Mouse (Mus musculus) midbrain, embryonic 11.5 days (tissue): ENCODE data around the gene Rcl1. TPM values are rescaled to one million over a fixed set of nuclear protein-coding genes. Genes with fewer than 3 reads are reported as not detected.

ENCODE experiments used
- ATAC-seq: fragments of 200-750 bp; cut with Nextera tagmentation; 2 replicates; pipeline ENCODE4 v1.8.0; 2017; ENCODE audit warnings: moderate TSS enrichment, moderate library complexity; ENCODE audit not compliant: low FRiP score
- DNase-seq: peaks from one replicate; pipeline ENCODE4 v3.0.0; 2015; ENCODE audit warnings: low spot score; ENCODE audit errors: missing footprints
- H3K27ac ChIP-seq: fragments of 300-500 bp; sonication (generic); 2 replicates; pipeline ENCODE4 v1.5.1; 2014; ENCODE audit warnings: low read depth, low read length
- H3K27me3 ChIP-seq: fragments of 300-500 bp; sonication (generic); 2 replicates; pipeline ENCODE4 v1.6.1; 2014; ENCODE audit warnings: mild to moderate bottlenecking, low read length, moderate library complexity, mixed read lengths; ENCODE audit not compliant: control insufficient read depth, insufficient read depth
- H3K36me3 ChIP-seq: fragments of 300-500 bp; sonication (generic); 2 replicates; pipeline ENCODE4 v1.6.1; 2014; ENCODE audit warnings: mild to moderate bottlenecking, low read length, moderate library complexity, mixed read lengths; ENCODE audit not compliant: control insufficient read depth, insufficient read depth
- H3K4me1 ChIP-seq: fragments of 300-500 bp; sonication (generic); 2 replicates; pipeline ENCODE4 v1.6.1; 2014; ENCODE audit warnings: low read length; ENCODE audit not compliant: control insufficient read depth, insufficient read depth
- H3K4me2 ChIP-seq: fragments of 300-500 bp; sonication (generic); 2 replicates; pipeline ENCODE4 v1.6.1; 2014; ENCODE audit warnings: mild to moderate bottlenecking, moderate library complexity
- H3K4me3 ChIP-seq: fragments of 300-500 bp; sonication (generic); 2 replicates; pipeline ENCODE4 v1.5.1; 2014; ENCODE audit warnings: low read depth, low read length
- H3K9ac ChIP-seq: fragments of 300-500 bp; sonication (generic); 2 replicates; pipeline ENCODE4 v1.6.1; 2014; ENCODE audit warnings: low read length
- H3K9me3 ChIP-seq: fragments of 300-500 bp; sonication (generic); 2 replicates; pipeline ENCODE4 v1.6.1; 2016; ENCODE audit warnings: low read length; ENCODE audit not compliant: control insufficient read depth
- WGBS: fragments of 180-500 bp; shearing (Covaris S2); extraction: QIAGEN DNeasy Blood & Tissue Kit; methylation state at CpG from one replicate; pipeline ENCODE4 v1.1.7; 2014; 5-methylcytosine and 5-hydroxymethylcytosine counted together
- polyA plus RNA-seq: library from polyadenylated mRNA; unstranded; fragments of >200 nt; fragmentation: Nextera tagmentation; extraction: Ambion mirVana; gene quantifications from 2 replicates; pipeline ENCODE4 v1.2.1, GENCODE M21; 2014

The Rcl1 gene
- 52.4 and 52.5 TPM in 2 replicates for polyA plus RNA-seq

DNA sequence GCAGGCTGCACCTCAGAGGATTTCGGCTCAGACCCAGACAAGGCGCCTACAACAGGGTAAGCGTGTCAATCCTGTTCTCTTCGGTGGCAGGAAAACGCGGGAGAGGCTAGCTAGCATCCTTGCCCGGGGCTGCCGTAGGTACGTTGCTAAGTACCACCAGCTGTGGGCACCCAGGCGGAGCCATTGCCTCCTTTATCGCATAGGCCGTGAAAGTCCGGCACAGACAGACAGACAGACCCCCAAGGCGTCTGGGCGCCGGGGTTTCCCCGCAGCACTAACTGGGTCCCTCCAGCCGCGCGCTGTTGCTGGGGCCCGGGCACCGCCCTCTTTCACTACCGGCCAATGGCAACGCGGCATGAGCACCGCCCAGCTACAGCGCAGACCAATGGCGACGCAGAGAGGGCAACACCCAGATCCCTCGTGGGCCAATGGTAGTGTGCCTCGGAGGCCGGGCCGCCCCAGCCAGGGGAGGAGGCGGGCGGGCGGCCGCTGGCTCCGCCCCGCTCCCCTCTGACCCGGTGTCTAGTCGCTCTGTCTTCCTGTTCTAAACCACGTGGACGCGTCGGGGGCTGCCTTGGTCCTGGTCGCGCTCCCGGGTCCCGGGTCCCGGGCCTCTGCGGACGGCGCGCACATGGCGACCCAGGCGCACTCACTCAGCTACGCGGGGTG is at the start of gene Rcl1:
Gene Rcl1, plus strand, starts transcription at position 502 of the 669 bp plus-strand sequence.
- H3K4me3 ChIP-seq = peak within 1 kb of the TSS; percentile 91
- H3K4me2 ChIP-seq = peak within 1 kb of the TSS; percentile 79
- H3K27ac ChIP-seq = peak within 1 kb of the TSS; percentile 15; the same call in 1 of the 2 replicates
- DNase-seq (peak; percentile 98), ATAC-seq (peak; percentile 100)
- 0% methylated on average over 57 of the region's 58 CpGs for WGBS
- peak within 1 kb of the TSS; percentile 73 for H3K9ac ChIP-seq
- H3K9me3 ChIP-seq = no peaks in the 10 kb centered on the region
- no peaks in the 10 kb centered on the region for H3K27me3 ChIP-seq
- H3K36me3 ChIP-seq = no peaks in the 10 kb centered on the region
- peaks cover 8% of the 10 kb centered on the region for H3K4me1 ChIP-seq

DNA sequence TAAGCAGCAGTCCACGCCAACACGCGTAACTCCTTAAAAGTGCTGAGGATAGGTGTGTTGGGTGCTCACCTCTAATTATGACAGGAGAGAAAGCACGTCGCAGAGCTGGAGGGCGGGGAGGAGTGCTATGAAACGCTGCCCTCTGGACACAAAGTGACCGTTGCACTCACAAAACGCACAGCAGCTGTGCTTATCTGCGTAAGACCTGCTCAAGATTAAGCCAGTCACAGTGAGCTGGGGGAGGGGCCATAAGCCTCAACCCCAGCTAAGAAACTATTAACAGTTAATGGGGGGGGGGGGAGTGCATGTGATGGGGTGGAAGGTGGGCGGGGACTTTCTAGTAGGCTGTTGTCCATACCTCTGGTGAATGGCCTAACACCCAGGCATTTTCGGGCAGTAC is 48.4 kb upstream of the Rcl1 start:
- WGBS = 92% methylated on average over 12 of the region's 12 CpGs
- no peak for ATAC-seq
- H3K27ac ChIP-seq = no peak overlapping the region

DNA sequence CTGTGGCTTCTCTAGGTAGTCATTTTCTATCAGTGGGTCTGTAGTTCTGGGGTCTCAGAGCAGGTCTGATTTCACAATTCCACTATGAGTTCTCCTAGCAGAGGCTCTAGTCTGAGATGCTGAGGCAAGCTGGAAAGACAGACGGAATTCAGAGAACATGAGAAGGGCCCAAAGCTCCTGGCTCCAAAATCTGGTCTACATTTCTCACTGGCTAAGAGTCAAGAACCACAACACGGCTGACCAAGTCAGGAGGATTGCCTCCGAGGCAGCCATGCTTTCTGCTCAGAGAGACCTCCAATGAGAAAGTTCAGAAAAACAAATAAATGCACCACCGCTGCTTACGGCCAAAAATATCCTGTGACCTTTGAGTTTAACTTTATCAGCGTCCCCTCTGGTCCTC is 46.6 kb upstream of the Rcl1 start:
- ATAC-seq = no peak
- 86% methylated on average over 6 of the region's 6 CpGs for WGBS

More for the DNA sequence above, 48.4 kb upstream of the Rcl1 start:
- DNase-seq = no peak
- no peaks in the 10 kb centered on the region for H3K36me3 ChIP-seq
- no peaks in the 10 kb centered on the region for H3K4me1 ChIP-seq
- H3K9ac ChIP-seq = no peak overlapping the region
- no peak overlapping the region for H3K4me2 ChIP-seq
- H3K9me3 ChIP-seq = no peaks in the 10 kb centered on the region
- no peaks in the 10 kb centered on the region for H3K27me3 ChIP-seq
- no peak overlapping the region for H3K4me3 ChIP-seq

DNA sequence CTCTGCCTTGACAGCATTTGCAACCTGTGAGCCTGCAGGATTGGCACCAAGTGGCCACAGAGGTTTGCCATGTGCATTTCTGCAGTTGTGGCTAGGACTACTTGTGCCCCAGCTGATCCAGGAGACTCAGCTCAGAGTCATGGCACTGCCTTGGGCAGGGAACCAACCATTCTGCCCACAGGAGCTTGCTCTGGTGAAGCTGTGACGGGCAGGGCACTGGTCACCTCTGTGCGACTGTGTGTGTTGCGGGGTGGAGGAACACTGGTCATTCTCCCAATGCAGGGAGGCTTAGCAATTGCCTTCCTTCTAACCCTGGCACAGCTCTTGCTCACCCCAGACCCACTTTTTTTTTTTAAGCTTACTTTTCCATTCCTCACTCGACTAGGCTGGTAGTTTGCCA is 45.7 kb upstream of the Rcl1 start:
- peaks cover 4% of the 10 kb centered on the region; the same call in 1 of the 2 replicates for H3K4me1 ChIP-seq
- DNase-seq = no peak
- 84% methylated on average over 4 of the region's 4 CpGs for WGBS
- ATAC-seq = no peak
- H3K4me3 ChIP-seq = no peak overlapping the region
- H3K27ac ChIP-seq = no peak overlapping the region
- no peak overlapping the region for H3K9ac ChIP-seq
- no peak overlapping the region for H3K4me2 ChIP-seq
- no peaks in the 10 kb centered on the region for H3K36me3 ChIP-seq
- H3K9me3 ChIP-seq = no peaks in the 10 kb centered on the region
- no peaks in the 10 kb centered on the region for H3K27me3 ChIP-seq

More for the DNA sequence above, 46.6 kb upstream of the Rcl1 start:
- Histone ChIP-seq H3K36me3 (no peaks in the 10 kb centered on the region), H3K9me3 (no peaks in the 10 kb centered on the region), H3K27me3 (no peaks in the 10 kb centered on the region), H3K9ac (no peak overlapping the region), H3K27ac (no peak overlapping the region), H3K4me1 (no peaks in the 10 kb centered on the region), H3K4me2 (no peak overlapping the region), H3K4me3 (no peak overlapping the region)
- DNase-seq = no peak

DNA sequence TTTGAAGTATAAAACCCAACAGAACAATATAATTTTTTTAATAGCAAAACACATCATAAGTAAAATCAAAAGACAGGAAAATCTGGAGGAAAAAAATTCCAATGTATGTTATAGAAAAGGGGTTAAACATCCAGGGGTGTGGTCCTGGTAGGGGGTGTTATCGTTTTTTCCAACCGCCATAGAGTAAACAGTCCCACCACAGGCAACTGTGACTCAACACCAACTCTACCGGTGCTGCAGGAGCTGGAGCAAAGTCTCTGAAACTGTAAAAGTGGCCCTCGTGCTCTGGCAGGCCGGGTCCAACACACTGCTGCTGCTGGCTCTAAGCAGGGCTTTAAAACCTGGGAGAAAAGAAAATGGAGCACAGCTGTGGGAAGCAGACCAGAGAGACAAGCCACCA is 42.4 kb upstream of the Rcl1 start:
- WGBS = 88% methylated on average over 5 of the region's 5 CpGs
- Histone ChIP-seq H3K4me2 (no peak overlapping the region), H3K27ac (no peak overlapping the region), H3K27me3 (no peaks in the 10 kb centered on the region; the same call in 1 of the 2 replicates), H3K4me1 (peaks cover 4% of the 10 kb centered on the region; the same call in 1 of the 2 replicates), H3K9ac (no peak overlapping the region), H3K9me3 (no peaks in the 10 kb centered on the region), H3K36me3 (no peaks in the 10 kb centered on the region), H3K4me3 (no peak overlapping the region)
- ATAC-seq (no peak), DNase-seq (peak; percentile 65)

DNA sequence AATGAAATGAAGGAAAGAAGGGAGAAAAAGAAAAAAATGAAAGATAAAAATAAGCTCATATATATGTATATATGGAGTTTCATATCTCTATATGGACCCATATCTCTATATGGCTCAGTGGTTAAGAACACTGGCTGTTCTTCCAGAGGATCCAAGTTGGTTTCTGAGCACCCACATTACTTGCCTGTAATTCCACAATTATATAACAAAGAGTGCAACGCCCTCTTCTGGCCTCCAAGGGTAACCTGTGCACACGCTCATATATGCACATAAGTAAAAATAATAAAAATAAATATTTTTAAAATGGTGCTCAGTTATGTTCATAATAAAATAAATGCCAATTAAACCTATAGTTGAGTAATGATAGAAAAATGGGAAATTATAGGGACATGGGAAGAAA is 41.5 kb upstream of the Rcl1 start:
- no peaks in the 10 kb centered on the region; the same call in 1 of the 2 replicates for H3K27me3 ChIP-seq
- no peak overlapping the region for H3K4me3 ChIP-seq
- no peak overlapping the region for H3K9ac ChIP-seq
- H3K36me3 ChIP-seq = no peaks in the 10 kb centered on the region
- DNase-seq = peak; percentile 72
- peaks cover 4% of the 10 kb centered on the region; the same call in 1 of the 2 replicates for H3K4me1 ChIP-seq
- ATAC-seq = no peak
- 80% methylated on average over 2 of the region's 2 CpGs for WGBS
- no peak overlapping the region for H3K4me2 ChIP-seq
- no peak overlapping the region for H3K27ac ChIP-seq
- no peaks in the 10 kb centered on the region for H3K9me3 ChIP-seq

GRCm38 (mm10) chr19:29060299-29060698 is 40.9 kb upstream of the Rcl1 start:
- peaks cover 4% of the 10 kb centered on the region; the same call in 1 of the 2 replicates for H3K4me1 ChIP-seq
- no peaks in the 10 kb centered on the region for H3K9me3 ChIP-seq
- ATAC-seq (no peak), DNase-seq (peak; percentile 81)
- no peak overlapping the region for H3K4me3 ChIP-seq
- H3K4me2 ChIP-seq = no peak overlapping the region
- H3K36me3 ChIP-seq = no peaks in the 10 kb centered on the region
- 12% methylated on average over 6 of the region's 6 CpGs for WGBS
- no peaks in the 10 kb centered on the region; the same call in 1 of the 2 replicates for H3K27me3 ChIP-seq
- H3K9ac ChIP-seq = no peak overlapping the region
- no peak overlapping the region; the same call in 1 of the 2 replicates for H3K27ac ChIP-seq

DNA sequence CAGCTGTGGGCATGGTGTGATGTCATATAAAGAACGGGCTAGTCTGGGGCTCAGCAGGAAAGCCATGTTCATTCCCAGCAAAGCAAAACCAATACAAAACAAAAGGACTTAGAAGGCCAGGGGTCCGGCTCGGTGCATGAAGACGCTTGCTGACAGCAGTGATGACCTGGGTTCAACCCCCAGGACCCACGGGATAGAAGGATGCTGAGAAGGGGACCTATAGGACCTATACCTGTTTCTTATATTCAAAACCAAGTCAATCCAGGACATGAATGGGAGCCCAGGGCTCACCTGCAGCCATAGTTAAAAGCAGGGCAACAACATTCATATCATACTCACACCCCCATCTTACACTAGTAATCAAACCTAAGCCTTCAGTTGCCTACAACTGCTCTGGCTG is 38.2 kb upstream of the Rcl1 start:
- Histone ChIP-seq H3K27ac (no peak overlapping the region), H3K9me3 (no peaks in the 10 kb centered on the region), H3K4me2 (no peak overlapping the region), H3K27me3 (no peaks in the 10 kb centered on the region; the same call in 1 of the 2 replicates), H3K9ac (no peak overlapping the region), H3K36me3 (no peaks in the 10 kb centered on the region), H3K4me1 (peaks cover 7% of the 10 kb centered on the region; the same call in 1 of the 2 replicates), H3K4me3 (no peak overlapping the region)
- ATAC-seq (no peak), DNase-seq (peak; percentile 54)
- WGBS = 75% methylated on average over 5 of the region's 5 CpGs

DNA sequence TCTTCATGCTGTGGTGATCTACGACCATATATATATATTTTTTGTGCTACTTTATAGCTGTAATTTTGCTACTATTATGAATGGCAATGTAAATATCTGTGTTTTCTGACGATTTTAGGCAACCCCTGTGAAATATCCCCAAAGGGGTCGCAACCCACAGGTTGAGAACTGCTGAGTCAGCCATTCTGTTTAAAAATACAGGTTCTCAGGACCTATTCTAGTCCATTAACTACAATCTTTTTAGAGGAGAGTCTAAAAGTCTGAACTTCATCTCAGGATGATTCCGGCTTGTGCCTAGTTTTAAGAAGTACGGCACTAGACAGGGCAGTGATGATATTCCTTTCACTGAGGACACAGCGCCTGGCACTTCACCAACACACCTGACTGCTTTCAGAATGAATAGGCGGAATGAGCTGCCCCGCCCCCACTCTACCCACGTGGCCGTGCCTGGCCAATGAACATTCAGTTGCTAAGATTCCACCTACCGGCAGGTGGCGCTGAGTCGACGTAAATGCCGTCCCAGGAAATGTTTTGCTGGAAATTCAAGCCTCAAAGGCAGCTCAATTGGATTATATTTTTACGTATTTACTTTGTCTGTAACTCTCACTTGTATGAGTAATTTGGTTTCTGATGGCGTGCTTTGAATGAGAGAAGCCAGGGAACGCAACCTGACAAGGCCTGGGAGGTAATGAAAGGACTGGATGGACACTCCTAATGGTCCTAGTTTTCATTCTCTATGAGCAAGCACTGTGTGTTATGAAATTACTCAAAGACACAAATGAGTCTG is 37.4 kb upstream of the Rcl1 start:
- Histone ChIP-seq H3K27ac (no peak overlapping the region), H3K36me3 (no peaks in the 10 kb centered on the region), H3K9ac (no peak overlapping the region), H3K4me2 (peak overlapping the region; percentile 24; the same call in 1 of the 2 replicates), H3K4me3 (no peak overlapping the region), H3K4me1 (peaks cover 7% of the 10 kb centered on the region; the same call in 1 of the 2 replicates), H3K9me3 (no peaks in the 10 kb centered on the region), H3K27me3 (no peaks in the 10 kb centered on the region; the same call in 1 of the 2 replicates)
- DNase-seq (peak; percentile 99), ATAC-seq (peak; percentile 78)
- WGBS = 18% methylated on average over 18 of the region's 18 CpGs
